Mouse (Mus musculus) right cerebral cortex, postnatal 10 days (tissue): ENCODE data around the gene Asf1b.

Experiments
- DNase-seq, 2 experiments: peaks; one replicate each; pipeline ENCODE4 v3.0.0; 2021; ENCODE audit warnings: low spot score in 2 of 2

Asf1b gene

GRCm38 (mm10) chr8:84015833-84016232, 60.5 kb downstream of the Asf1b start:
- DNase-seq: no peak

- DNase-seq: no peak
Observed at GRCm38 (mm10) chr8:84019738-84020137, 64.4 kb downstream of the Asf1b start.
